Mouse (Mus musculus) liver, postnatal 0 days (tissue): ENCODE results near the gene Nucb1. TPM values are rescaled to one million over a fixed set of nuclear protein-coding genes. Genes with fewer than 3 reads are reported as not detected.

Source experiments
- ATAC-seq: fragments of 200-750 bp; cut with Nextera tagmentation; 2 replicates; pipeline ENCODE4 v1.8.0; 2017; ENCODE audit warnings: mild to moderate bottlenecking, moderate library complexity
- DNase-seq: peaks from one replicate; pipeline ENCODE4 v3.0.0-alpha.2; 2016
- H3K27ac ChIP-seq: fragments of 300-500 bp; sonication (generic); 2 replicates; pipeline ENCODE4 v1.5.1; 2014; ENCODE audit warnings: antibody characterized with exemption, moderate library complexity, mild to moderate bottlenecking, low read depth
- H3K27me3 ChIP-seq: fragments of 300-500 bp; sonication (generic); 2 replicates; pipeline ENCODE4 v1.6.1; 2014; ENCODE audit warnings: low read length, control low read depth, mixed read lengths; ENCODE audit not compliant: insufficient read depth
- H3K36me3 ChIP-seq: fragments of 300-500 bp; sonication (generic); replicated peaks from 2 replicates; pipeline ENCODE4 v1.6.1; 2014; ENCODE audit warnings: mild to moderate bottlenecking, control low read depth, low read length, moderate library complexity, mixed read lengths; ENCODE audit not compliant: insufficient read depth
- H3K4me1 ChIP-seq: fragments of 300-500 bp; sonication (generic); 2 replicates; pipeline ENCODE4 v1.6.1; 2014; ENCODE audit warnings: antibody characterized with exemption, mild to moderate bottlenecking, control low read depth; ENCODE audit not compliant: insufficient read depth
- H3K4me2 ChIP-seq: fragments of 300-500 bp; sonication (generic); 2 replicates; pipeline ENCODE4 v1.6.1; 2014; ENCODE audit warnings: low read depth, mild to moderate bottlenecking, low read length, moderate library complexity, mixed read lengths
- H3K4me3 ChIP-seq: fragments of 300-500 bp; sonication (generic); 2 replicates; pipeline ENCODE4 v1.5.1; 2014; ENCODE audit warnings: low read depth, low read length
- H3K9ac ChIP-seq: fragments of 300-500 bp; sonication (generic); replicated peaks from 2 replicates; pipeline ENCODE4 v1.6.1; 2014; ENCODE audit warnings: mild to moderate bottlenecking, moderate library complexity
- H3K9me3 ChIP-seq: fragments of 300-500 bp; sonication (generic); 2 replicates; pipeline ENCODE4 v1.6.1; 2016; ENCODE audit warnings: mild to moderate bottlenecking, control low read depth, low read length, mixed read lengths
- CTCF ChIP-seq: sonication (generic); IDR thresholded peaks from 2 replicates; pipeline ENCODE4 v1.5.1; 2016; ENCODE audit warnings: antibody characterized with exemption, low read depth
- EP300 ChIP-seq: IDR thresholded peaks from 2 replicates; pipeline ENCODE4 v1.6.1; 2016; ENCODE audit warnings: antibody characterized with exemption, low read depth, mild to moderate bottlenecking
- WGBS: fragments of 180-500 bp; shearing (Covaris S2); extraction: QIAGEN DNeasy Blood & Tissue Kit; methylation state at CpG from one replicate; pipeline ENCODE4 v1.1.7; 2014; ENCODE audit not compliant: insufficient replicate concordance; 5-methylcytosine and 5-hydroxymethylcytosine counted together
- polyA plus RNA-seq: library from polyadenylated mRNA; unstranded; fragments of >200 nt; fragmentation: Nextera tagmentation; extraction: Ambion mirVana; gene quantifications from 2 replicates; pipeline ENCODE4 v1.2.1, GENCODE M21; 2015

The Nucb1 gene
- polyA plus RNA-seq, 1 experiment from 2014 or later: 103 TPM

DNA sequence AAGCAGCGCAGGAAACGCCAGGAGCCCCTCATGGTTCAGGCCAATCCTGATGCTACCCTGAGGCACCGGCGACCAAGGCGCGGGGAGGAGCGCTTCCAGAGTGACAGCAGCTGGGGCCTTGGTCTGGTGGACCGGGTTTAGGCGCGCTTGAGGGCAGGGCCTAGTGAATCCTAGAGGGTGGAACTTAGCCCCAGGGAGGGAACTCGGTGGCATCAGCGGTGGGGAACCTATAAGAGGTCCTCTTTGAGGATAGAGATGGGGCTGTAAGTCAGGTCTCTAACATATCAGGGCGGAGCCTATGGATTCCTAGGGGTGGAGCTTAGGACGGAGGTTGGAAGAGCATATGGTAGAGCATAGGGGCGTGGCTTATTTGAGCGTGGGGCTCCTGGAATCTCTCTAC lies 5.2 kb upstream of the Nucb1 start:
- peak; percentile 64 for ATAC-seq
- Histone ChIP-seq H3K4me2 (peak overlapping the region; percentile 33), H3K4me3 (no peak overlapping the region), H3K9ac (no peak overlapping the region), H3K4me1 (peaks cover 15% of the 10 kb centered on the region), H3K36me3 (no peaks in the 10 kb centered on the region), H3K27ac (no peak overlapping the region), H3K27me3 (no peaks in the 10 kb centered on the region), H3K9me3 (no peaks in the 10 kb centered on the region)
- peak; percentile 59 for DNase-seq
- no peak for TF ChIP-seq CTCF
- TF ChIP-seq EP300: no peak
- 29% methylated on average over 16 of the region's 16 CpGs for WGBS

GRCm38 (mm10) chr7:45514411-45514810 lies 4.2 kb upstream of the Nucb1 start:
- Histone ChIP-seq H3K9me3 (no peaks in the 10 kb centered on the region), H3K27me3 (no peaks in the 10 kb centered on the region), H3K36me3 (no peaks in the 10 kb centered on the region), H3K27ac (no peak overlapping the region), H3K9ac (no peak overlapping the region), H3K4me1 (peaks cover 14% of the 10 kb centered on the region), H3K4me3 (no peak overlapping the region), H3K4me2 (no peak overlapping the region)
- DNase-seq: no peak
- TF ChIP-seq CTCF (no peak), EP300 (no peak)
- 83% methylated on average over 7 of the region's 7 CpGs for WGBS
- no peak for ATAC-seq

GRCm38 (mm10) chr7:45509181-45509882 lies 874 bp downstream of the Nucb1 start:
- ATAC-seq: 0 out of 2 replicates have a peak, but pooled peaks have one; percentile 12
- peak overlapping the region; percentile 94 for H3K9ac ChIP-seq
- 11% methylated on average over 19 of the region's 19 CpGs for WGBS
- peak; percentile 37 for DNase-seq
- no peaks in the 10 kb centered on the region for H3K27me3 ChIP-seq
- H3K4me2 ChIP-seq: peak overlapping the region; percentile 93
- H3K9me3 ChIP-seq: no peaks in the 10 kb centered on the region
- H3K27ac ChIP-seq: peak overlapping the region; percentile 92
- H3K36me3 ChIP-seq: peaks cover 17% of the 10 kb centered on the region; the same call in 1 of the 2 replicates
- H3K4me3 ChIP-seq: peak overlapping the region; percentile 95
- TF ChIP-seq CTCF: no peak
- no peak for TF ChIP-seq EP300
- H3K4me1 ChIP-seq: peaks cover 23% of the 10 kb centered on the region

- WGBS: 57% methylated on average over 6 of the region's 6 CpGs
- peak; percentile 88 for TF ChIP-seq EP300
- TF ChIP-seq CTCF: no peak
- peaks cover 23% of the 10 kb centered on the region for H3K4me1 ChIP-seq
- peak overlapping the region; percentile 92 for H3K27ac ChIP-seq
- DNase-seq (peak; percentile 50), ATAC-seq (peak; percentile 63)
- no peaks in the 10 kb centered on the region for H3K27me3 ChIP-seq
- H3K36me3 ChIP-seq: peaks cover 20% of the 10 kb centered on the region; the same call in 1 of the 2 replicates
- no peaks in the 10 kb centered on the region for H3K9me3 ChIP-seq
- H3K9ac ChIP-seq: peak overlapping the region; percentile 94
- peak overlapping the region; percentile 93 for H3K4me2 ChIP-seq
- H3K4me3 ChIP-seq: peak overlapping the region; percentile 95
These were observed 1.6 kb downstream of the Nucb1 start for GRCm38 (mm10) chr7:45508561-45508960.

DNA sequence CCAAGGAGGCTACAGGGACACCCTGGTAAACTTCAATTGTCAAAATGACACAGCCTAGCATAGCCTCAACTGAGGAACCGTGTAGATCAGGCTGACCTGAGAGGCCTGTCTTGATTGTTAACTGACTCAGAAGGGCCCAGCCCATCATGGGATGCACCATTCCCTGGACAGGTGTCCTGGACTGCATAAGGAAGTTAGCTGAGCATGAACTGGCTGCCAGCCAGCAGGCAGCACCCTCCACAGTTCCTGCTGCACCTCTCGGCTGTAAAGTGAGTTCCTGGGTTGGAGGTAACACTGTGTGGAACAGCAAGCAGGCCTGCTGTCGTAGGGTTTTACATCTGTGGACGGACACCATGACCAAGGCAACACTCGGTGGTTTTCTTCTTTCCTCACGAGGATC lies 2.6 kb downstream of the Nucb1 start:
- Histone ChIP-seq H3K4me3 (peak overlapping the region; percentile 95; the same call in 1 of the 2 replicates), H3K27me3 (no peaks in the 10 kb centered on the region), H3K27ac (no peak overlapping the region), H3K9me3 (no peaks in the 10 kb centered on the region), H3K4me1 (peaks cover 23% of the 10 kb centered on the region), H3K9ac (peak overlapping the region; percentile 57), H3K36me3 (peaks cover 27% of the 10 kb centered on the region; the same call in 1 of the 2 replicates), H3K4me2 (peak overlapping the region; percentile 93)
- DNase-seq (no peak), ATAC-seq (no peak)
- TF ChIP-seq CTCF (no peak), EP300 (no peak)
- WGBS: 81% methylated on average over 6 of the region's 6 CpGs

GRCm38 (mm10) chr7:45498427-45498826 lies 11.8 kb downstream of the Nucb1 start:
- H3K4me3 ChIP-seq: no peak overlapping the region

More at GRCm38 (mm10) chr7:45498427-45498826, 11.8 kb downstream of the Nucb1 start:
- DNase-seq: no peak
- Histone ChIP-seq H3K9ac (no peak overlapping the region), H3K4me2 (no peak overlapping the region), H3K27me3 (no peaks in the 10 kb centered on the region), H3K9me3 (no peaks in the 10 kb centered on the region), H3K27ac (no peak overlapping the region), H3K36me3 (peaks cover 91% of the 10 kb centered on the region), H3K4me1 (no peaks in the 10 kb centered on the region)
- no peak for ATAC-seq
- no peak for TF ChIP-seq CTCF
- no peak for TF ChIP-seq EP300
- WGBS: 96% methylated on average over 6 of the region's 6 CpGs
